Mouse (Mus musculus): ENCODE data around the gene Igsf10. TPM values are rescaled to one million over a fixed set of nuclear protein-coding genes. Genes with fewer than 3 reads are reported as not detected.

Igsf10 gene
- total and polyA plus RNA-seq, 3 experiments = 0.68 to 2.4 (median 1.2) TPM

DNA sequence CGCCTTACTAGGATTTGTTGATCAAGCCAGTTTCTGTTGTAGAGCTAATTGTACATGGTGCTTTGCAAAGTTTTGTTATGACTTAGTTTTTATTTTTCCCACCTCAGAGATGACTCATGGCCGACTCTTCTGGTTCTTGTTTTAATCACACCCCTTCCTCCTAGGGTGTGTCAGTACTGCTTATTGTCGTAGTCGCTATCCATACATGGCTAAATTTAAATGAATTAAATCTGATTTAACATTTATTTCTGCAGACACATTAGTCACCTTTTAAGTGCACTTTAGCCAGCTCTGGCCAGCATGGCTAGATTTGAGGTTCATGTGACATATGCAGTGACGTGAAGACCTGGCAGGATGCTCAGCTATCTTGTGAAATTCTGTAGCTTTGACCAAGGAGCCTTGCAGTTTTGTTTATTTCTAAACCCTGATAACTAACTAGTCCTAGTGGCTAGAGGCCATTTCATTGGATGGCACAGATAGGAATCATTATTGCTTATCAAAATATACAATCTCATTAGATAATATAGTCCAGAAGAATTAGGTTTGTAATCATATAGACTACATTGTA, 47.5 kb downstream of the Igsf10 start:
- Histone ChIP-seq H3K27ac (no peak overlapping the region), H3K27me3 (ENCODE audit: control insufficient read depth, insufficient read depth, low read length) (no peaks in the 10 kb centered on the region), H3K4me3 (no peak overlapping the region), H3K9ac (ENCODE audit: low read depth, low read length) (no peak overlapping the region), H3K4me1 (ENCODE audit: control insufficient read depth, insufficient read depth, low read length) (no peaks in the 10 kb centered on the region), H3K79me2 (replicated peaks; ENCODE audit: control insufficient read depth, insufficient read depth, low read length) (no peaks in the 10 kb centered on the region), H3K36me3 (ENCODE audit: control insufficient read depth, insufficient read depth, low read length) (no peaks in the 10 kb centered on the region)
- intact Hi-C loops (cut with DNase I) = no loop called here
- no peak for DNase-seq
- 82% methylated on average over 5 of the region's 5 CpGs for WGBS
- TF ChIP-seq EP300 (IDR thresholded peaks at IDR 0.05; ENCODE audit: insufficient read depth, low read depth, low read length) (no peak), POLR2A (IDR thresholded peaks at IDR 0.05; ENCODE audit: insufficient read depth, low read depth, low read length) (no peak), CTCF (IDR thresholded peaks at IDR 0.05) (no peak)

DNA sequence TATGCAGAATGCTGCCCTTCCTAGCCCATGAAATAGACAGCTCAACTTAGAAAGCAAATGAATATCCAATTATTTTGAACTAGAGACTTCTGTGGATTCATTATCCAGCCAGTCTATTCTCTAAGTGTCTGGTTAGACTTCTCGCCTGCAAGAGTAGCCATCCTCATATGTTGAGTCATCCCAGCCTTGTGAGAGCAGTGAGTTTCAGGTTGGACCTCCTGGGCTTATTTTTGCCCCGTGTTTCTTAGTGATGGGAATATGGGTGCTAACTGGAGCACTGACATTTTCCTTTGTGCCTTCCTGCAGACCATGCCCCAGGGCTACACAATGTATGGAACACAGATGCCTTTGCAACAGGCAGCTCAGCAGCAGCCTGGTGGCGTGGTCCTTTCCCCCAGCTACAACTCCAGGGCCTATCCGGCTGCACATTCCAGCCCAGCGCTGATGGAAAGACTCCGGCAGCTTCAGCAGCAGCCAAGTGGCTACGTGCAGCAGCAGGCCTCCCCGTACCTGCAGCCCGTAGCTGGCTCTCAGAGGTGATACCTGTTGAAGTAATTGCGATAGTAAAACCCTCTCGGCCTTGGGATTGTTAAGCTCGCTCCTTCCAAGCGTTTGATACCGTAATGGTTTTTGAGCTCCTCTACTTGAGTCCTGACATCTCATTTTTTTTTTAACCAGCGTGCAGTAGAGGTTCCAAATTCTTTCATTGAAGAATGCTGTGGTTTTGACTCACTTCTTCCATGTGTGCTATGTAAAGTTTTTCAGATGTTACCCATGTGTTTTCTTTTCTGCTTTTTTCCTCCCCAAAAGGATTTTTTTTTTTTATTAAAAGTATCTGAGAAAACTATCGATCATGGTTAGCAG, 48.3 kb downstream of the Igsf10 start:
- intact Hi-C loops (cut with DNase I) = no loop called here
- Histone ChIP-seq H3K27me3 (ENCODE audit: control insufficient read depth, insufficient read depth, low read length) (no peaks in the 10 kb centered on the region), H3K4me3 (no peak overlapping the region), H3K9ac (ENCODE audit: low read depth, low read length) (no peak overlapping the region), H3K79me2 (replicated peaks; ENCODE audit: control insufficient read depth, insufficient read depth, low read length) (no peaks in the 10 kb centered on the region), H3K27ac (no peak overlapping the region), H3K36me3 (ENCODE audit: control insufficient read depth, insufficient read depth, low read length) (no peaks in the 10 kb centered on the region), H3K4me1 (ENCODE audit: control insufficient read depth, insufficient read depth, low read length) (no peaks in the 10 kb centered on the region)
- DNase-seq = no peak
- WGBS = 84% methylated on average over 16 of the region's 16 CpGs
- TF ChIP-seq CTCF (IDR thresholded peaks at IDR 0.05) (no peak), POLR2A (IDR thresholded peaks at IDR 0.05; ENCODE audit: insufficient read depth, low read depth, low read length) (no peak), EP300 (IDR thresholded peaks at IDR 0.05; ENCODE audit: insufficient read depth, low read depth, low read length) (no peak)

DNA sequence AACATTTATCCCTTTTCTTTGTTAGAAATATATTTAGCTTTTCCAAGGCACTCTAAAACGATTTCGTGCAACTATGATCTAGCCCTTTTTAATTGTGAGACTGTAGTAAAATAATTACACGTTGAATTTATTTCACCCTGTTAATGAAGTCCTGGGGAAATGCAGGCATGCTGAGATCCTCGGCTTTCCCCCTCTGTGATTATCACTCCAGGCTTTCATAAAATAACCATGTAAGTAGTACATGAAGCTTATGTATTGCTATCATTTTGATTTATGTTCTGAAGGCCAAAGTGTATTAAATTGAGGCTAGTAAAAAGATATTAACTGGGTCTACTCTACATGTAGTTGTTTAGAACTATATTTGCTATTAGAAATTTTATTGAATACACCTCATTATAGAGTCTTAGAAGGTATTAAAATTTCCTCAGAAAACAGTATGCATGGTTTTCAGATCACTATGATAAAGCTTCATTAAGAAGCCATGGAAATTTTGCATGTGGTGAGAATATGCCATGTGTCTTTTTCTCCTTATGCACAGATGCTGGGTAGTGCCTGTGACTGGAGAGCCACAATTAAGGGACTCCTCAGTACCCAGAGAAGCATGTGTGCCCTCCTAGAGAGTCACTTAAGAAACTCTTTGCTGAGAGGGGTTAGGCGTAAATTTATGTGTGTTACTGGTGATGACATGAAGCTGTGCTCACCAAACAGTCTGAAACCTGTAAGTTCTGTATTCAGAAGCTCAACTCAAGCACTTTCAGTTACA, 50.6 kb downstream of the Igsf10 start:
- H3K27me3 ChIP-seq (ENCODE audit: control insufficient read depth, insufficient read depth, low read length) = no peaks in the 10 kb centered on the region
- H3K27ac ChIP-seq = no peak overlapping the region
- no peak for DNase-seq
- H3K9ac ChIP-seq (ENCODE audit: low read depth, low read length) = no peak overlapping the region
- H3K4me3 ChIP-seq = no peak overlapping the region
- intact Hi-C loops (cut with DNase I) = no loop called here
- no peak for TF ChIP-seq CTCF (IDR thresholded peaks at IDR 0.05)
- TF ChIP-seq EP300 (IDR thresholded peaks at IDR 0.05; ENCODE audit: insufficient read depth, low read depth, low read length) = no peak
- no peak for TF ChIP-seq POLR2A (IDR thresholded peaks at IDR 0.05; ENCODE audit: insufficient read depth, low read depth, low read length)
- 81% methylated on average over 5 of the region's 5 CpGs for WGBS
- H3K36me3 ChIP-seq (ENCODE audit: control insufficient read depth, insufficient read depth, low read length) = no peaks in the 10 kb centered on the region
- H3K4me1 ChIP-seq (ENCODE audit: control insufficient read depth, insufficient read depth, low read length) = no peaks in the 10 kb centered on the region
- no peaks in the 10 kb centered on the region for H3K79me2 ChIP-seq (replicated peaks; ENCODE audit: control insufficient read depth, insufficient read depth, low read length)

DNA sequence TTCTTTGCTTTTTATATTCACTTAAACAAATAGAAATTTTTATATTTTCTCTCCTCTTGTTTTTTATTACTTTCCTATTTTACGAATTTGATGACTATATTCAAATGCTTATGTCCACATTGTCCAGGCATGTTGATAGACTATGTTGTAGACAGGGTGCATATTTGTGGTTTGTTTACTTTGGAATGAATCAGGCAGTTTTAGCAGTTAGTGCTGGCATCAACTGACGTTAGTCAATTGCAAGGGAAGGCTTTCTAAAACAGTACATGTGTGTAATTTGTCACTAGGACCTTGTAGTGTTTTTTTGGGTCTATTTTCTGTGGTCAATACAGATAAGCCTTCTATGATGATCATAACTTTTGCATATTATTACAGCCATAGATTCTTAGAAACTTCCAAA, 53.6 kb downstream of the Igsf10 start:
- H3K4me3 ChIP-seq = no peak overlapping the region
- DNase-seq = no peak
- intact Hi-C loops (cut with DNase I) = no loop called here
- no peaks in the 10 kb centered on the region for H3K79me2 ChIP-seq (replicated peaks; ENCODE audit: control insufficient read depth, insufficient read depth, low read length)
- no peak overlapping the region for H3K27ac ChIP-seq
- no peaks in the 10 kb centered on the region for H3K36me3 ChIP-seq (ENCODE audit: control insufficient read depth, insufficient read depth, low read length)
- no peak overlapping the region for H3K9ac ChIP-seq (ENCODE audit: low read depth, low read length)
- WGBS = 50% methylated on average over 2 of the region's 2 CpGs
- no peaks in the 10 kb centered on the region for H3K27me3 ChIP-seq (ENCODE audit: control insufficient read depth, insufficient read depth, low read length)
- TF ChIP-seq POLR2A (IDR thresholded peaks at IDR 0.05; ENCODE audit: insufficient read depth, low read depth, low read length) (no peak), EP300 (IDR thresholded peaks at IDR 0.05; ENCODE audit: insufficient read depth, low read depth, low read length) (no peak), CTCF (IDR thresholded peaks at IDR 0.05) (no peak)
- H3K4me1 ChIP-seq (ENCODE audit: control insufficient read depth, insufficient read depth, low read length) = no peaks in the 10 kb centered on the region

DNA sequence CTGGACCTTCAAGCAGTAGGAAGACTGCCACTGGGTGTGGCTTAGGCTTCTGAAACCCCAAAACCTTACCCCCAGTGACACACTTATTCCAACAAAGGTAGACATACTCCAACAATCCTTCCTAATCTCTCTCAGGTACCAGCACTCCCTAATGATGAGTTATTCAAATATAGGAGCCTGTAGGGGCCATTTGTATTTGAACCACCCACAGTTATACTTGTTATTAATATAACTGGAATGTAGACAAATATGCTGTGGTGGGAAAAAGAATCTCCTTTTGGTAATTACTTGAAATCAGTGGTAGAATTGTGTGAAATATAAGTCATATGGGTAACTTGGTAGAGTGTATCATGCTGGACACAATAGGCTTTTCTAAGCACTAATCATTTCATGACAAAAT, 65.6 kb downstream of the Igsf10 start:
- Histone ChIP-seq H3K4me1 (ENCODE audit: control insufficient read depth, insufficient read depth, low read length) (no peaks in the 10 kb centered on the region), H3K79me2 (replicated peaks; ENCODE audit: control insufficient read depth, insufficient read depth, low read length) (no peaks in the 10 kb centered on the region), H3K27ac (no peak overlapping the region), H3K27me3 (ENCODE audit: control insufficient read depth, insufficient read depth, low read length) (no peaks in the 10 kb centered on the region), H3K4me3 (no peak overlapping the region), H3K9ac (ENCODE audit: low read depth, low read length) (no peak overlapping the region), H3K36me3 (ENCODE audit: control insufficient read depth, insufficient read depth, low read length) (no peaks in the 10 kb centered on the region)
- intact Hi-C loops (cut with DNase I) = no loop called here
- TF ChIP-seq CTCF (IDR thresholded peaks at IDR 0.05) = no peak
- TF ChIP-seq EP300 (IDR thresholded peaks at IDR 0.05; ENCODE audit: insufficient read depth, low read depth, low read length) = no peak
- no peak for TF ChIP-seq POLR2A (IDR thresholded peaks at IDR 0.05; ENCODE audit: insufficient read depth, low read depth, low read length)
- DNase-seq = no peak

DNA sequence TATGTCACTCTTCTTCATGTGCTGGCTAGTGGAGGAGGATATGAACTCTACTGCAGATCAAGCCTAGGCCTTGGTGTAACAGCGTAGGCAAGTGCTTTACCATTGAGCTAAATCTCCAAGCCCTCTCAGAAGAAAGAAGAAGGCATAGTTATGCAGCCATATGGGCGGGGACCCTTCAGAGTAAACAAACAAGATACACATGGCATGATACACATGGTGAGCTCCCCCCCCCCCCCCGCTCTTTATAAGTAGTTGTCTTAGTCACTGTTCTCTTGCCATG, 66.0 kb downstream of the Igsf10 start:
- DNase-seq = no peak
- WGBS = 89% methylated on average over 3 of the region's 3 CpGs
- Histone ChIP-seq H3K36me3 (ENCODE audit: control insufficient read depth, insufficient read depth, low read length) (no peaks in the 10 kb centered on the region), H3K79me2 (replicated peaks; ENCODE audit: control insufficient read depth, insufficient read depth, low read length) (no peaks in the 10 kb centered on the region), H3K9ac (ENCODE audit: low read depth, low read length) (no peak overlapping the region), H3K4me1 (ENCODE audit: control insufficient read depth, insufficient read depth, low read length) (no peaks in the 10 kb centered on the region), H3K27me3 (ENCODE audit: control insufficient read depth, insufficient read depth, low read length) (no peaks in the 10 kb centered on the region), H3K27ac (no peak overlapping the region), H3K4me3 (no peak overlapping the region)
- intact Hi-C loops (cut with DNase I) = no loop called here
- TF ChIP-seq EP300 (IDR thresholded peaks at IDR 0.05; ENCODE audit: insufficient read depth, low read depth, low read length) (no peak), POLR2A (IDR thresholded peaks at IDR 0.05; ENCODE audit: insufficient read depth, low read depth, low read length) (no peak), CTCF (IDR thresholded peaks at IDR 0.05) (no peak)
